Mouse (Mus musculus) liver, embryonic 14.5 days (tissue): ENCODE results near the gene Cacna1g.

ENCODE experiments used
- CTCF ChIP-seq: IDR thresholded peaks from 2 replicates; pipeline ENCODE4 v1.5.1; 2016; ENCODE audit warnings: antibody characterized with exemption, low read depth, control low read depth
- EP300 ChIP-seq: IDR thresholded peaks from 2 replicates; pipeline ENCODE4 v1.6.1; 2016; ENCODE audit warnings: antibody characterized with exemption, low read depth

- no peak for TF ChIP-seq EP300
- no peak for TF ChIP-seq CTCF
These were observed 84.1 kb downstream of the Cacna1g start for GRCm38 (mm10) chr11:94389724-94390396.
